Mouse (Mus musculus) c-Kit-positive CD71-negative TER-119-negative erythroid progenitor cells, embryonic 14.5 days (primary cell): ENCODE results near the gene Tmem11.

Experiments used
- DNase-seq: peaks from one replicate; pipeline ENCODE4 v3.0.0-alpha.2; 2013; ENCODE audit warnings: low read depth

Gene Tmem11

GRCm38 (mm10) chr11:60827241-60827945, 51.7 kb downstream of the Tmem11 start:
- no peak for DNase-seq

GRCm38 (mm10) chr11:60826700-60827099, 52.4 kb downstream of the Tmem11 start:
- DNase-seq = no peak

GRCm38 (mm10) chr11:60825191-60825590, 53.9 kb downstream of the Tmem11 start:
- no peak for DNase-seq

GRCm38 (mm10) chr11:60823771-60824170, 55.3 kb downstream of the Tmem11 start:
- no peak for DNase-seq

- DNase-seq = no peak
These were observed 62.7 kb downstream of the Tmem11 start for GRCm38 (mm10) chr11:60816398-60816797.
